Mouse (Mus musculus) liver, embryonic 14.5 days (tissue): ENCODE data around the gene Tmc6.

Source experiments
- CTCF ChIP-seq: IDR thresholded peaks from 2 replicates; pipeline ENCODE4 v1.5.1; 2016; ENCODE audit warnings: antibody characterized with exemption, low read depth, control low read depth
- EP300 ChIP-seq: IDR thresholded peaks from 2 replicates; pipeline ENCODE4 v1.6.1; 2016; ENCODE audit warnings: antibody characterized with exemption, low read depth

DNA sequence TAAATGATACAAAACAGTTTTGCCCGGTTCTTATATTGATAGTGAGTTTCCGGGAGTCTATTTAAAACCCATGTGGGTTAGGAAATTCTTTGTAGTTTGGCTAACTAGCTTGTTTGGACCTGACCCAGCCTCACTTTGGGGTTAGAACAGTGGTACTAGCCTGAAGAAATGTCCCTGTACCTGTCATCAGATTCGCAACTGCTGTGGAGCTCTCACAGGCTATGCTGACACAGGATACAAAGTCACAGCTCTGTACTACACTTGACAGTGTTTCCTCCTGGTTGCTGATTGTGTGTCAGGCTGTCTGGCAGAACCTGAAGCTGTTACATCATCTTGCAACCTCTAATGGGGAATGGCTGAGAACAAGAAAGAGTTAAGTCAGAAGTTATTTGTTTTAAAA, 52.7 kb downstream of the Tmc6 start:
- TF ChIP-seq EP300 (no peak), CTCF (no peak)
